Mouse (Mus musculus) layer of hippocampus, postnatal 25 days (tissue): ENCODE data around the gene Gm9376. TPM values are rescaled to one million over a fixed set of nuclear protein-coding genes. Genes with fewer than 3 reads are reported as not detected.

Experiments
- DNase-seq, 2 experiments: peaks; one replicate each; pipeline ENCODE4 v3.0.0; 2022; ENCODE audit warnings: mixed read lengths in 2 of 2, low spot score in 1 of 2; ENCODE audit errors: extremely low spot score in 1 of 2
- total RNA-seq, 2 experiments: library from RNA; stranded (reverse); gene quantifications; 2 replicates each; pipeline ENCODE4 v1.2.3; 2021

Gene Gm9376
- total RNA-seq = not detected

DNA sequence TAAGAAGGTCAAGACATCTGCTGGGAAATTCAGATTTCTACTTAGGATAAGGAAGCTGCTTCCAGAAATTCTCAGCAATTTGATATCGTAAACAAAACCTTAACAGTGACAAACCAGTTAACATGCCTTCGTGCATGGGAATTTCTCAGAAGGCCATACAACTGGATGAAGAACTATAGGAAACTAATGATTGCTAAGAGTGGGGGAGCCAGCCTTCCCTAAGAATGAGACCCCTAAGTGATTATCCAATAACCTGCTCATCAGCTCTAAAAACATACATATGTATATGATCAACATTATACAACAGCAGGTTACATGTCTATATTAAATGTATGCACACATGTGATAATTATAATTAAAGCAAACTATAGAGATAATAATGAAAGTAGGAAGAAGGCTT, at the start of gene Gm9376:
TSS of gene Gm9376 (plus strand) at position 301 of the 400 bp plus-strand sequence.
- no peak for DNase-seq

DNA sequence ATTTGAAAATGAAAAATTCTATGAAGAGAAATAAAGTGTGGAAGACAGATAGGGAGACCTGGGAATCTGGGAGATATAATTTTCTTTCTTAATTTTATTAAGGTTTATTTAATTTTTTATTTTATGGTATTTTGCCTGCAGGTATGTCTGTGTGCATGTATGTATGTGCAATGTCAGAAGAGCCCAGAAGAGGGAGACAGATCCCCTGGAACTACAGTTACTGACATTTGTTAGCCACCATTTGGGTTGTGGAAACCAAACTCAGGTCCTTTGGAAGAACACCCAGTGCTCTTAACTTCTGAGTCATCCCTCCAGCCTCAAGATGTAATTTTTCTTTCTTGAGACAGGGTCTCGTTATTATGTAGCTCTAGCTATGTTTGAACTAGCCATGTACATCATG, 45.9 kb upstream of the Gm9376 start:
- no peak for DNase-seq

DNA sequence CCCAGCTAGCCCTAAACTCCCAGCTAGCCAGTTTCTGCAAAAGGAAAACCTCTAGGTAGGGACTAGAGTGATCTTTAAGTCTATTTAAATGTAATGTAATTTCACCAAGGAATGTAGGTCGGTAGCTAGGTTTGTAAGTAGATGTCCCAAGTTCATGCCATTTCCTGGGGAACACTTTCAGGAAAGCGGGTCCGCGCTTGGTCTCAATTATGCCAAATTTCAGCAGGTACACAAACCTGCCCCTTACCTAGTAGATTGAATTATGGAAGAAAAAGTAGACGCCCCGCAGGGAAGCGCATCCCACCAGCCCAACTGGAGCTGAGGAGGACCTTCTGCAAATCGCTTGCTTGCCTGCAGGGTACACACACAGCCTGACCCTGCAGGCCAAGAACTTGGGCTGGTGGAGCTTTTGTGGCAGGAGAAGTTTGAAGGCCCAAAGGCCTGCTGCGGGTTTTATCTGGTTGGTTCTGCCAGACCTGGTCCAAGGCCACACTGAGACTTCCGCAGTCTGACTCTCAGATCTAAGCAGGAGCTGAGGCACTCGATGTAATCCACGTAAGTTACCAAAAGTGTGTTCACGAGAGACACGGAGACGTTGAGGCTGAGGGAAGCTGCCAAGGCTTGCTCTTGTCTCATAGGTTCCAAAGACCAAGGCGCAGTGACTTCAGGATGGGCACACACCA, 41.6 kb upstream of the Gm9376 start:
- DNase-seq = no peak

DNA sequence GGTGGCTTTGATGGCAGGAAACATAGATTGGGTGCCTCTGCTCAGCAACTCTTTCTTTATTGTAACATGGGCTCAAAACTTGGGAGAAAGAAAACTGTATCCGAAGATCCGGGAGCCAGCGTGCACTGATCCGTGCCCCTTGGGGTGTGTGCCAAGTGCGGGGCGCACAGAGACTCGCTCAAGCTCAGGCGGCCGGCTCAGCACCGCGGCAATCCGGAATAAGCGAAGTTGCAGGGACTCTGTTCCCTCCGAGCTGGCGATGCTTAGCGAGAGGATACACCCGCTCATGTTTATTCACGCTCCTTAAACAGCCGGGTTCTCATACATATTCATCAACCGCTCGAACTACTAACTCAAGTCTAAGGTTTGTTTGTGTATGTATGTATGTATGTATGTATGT, 40.8 kb upstream of the Gm9376 start:
- DNase-seq = no peak

- no peak for DNase-seq
Measured at GRCm38 (mm10) chr14:118226471-118227155, 40.1 kb upstream of the Gm9376 start.

DNA sequence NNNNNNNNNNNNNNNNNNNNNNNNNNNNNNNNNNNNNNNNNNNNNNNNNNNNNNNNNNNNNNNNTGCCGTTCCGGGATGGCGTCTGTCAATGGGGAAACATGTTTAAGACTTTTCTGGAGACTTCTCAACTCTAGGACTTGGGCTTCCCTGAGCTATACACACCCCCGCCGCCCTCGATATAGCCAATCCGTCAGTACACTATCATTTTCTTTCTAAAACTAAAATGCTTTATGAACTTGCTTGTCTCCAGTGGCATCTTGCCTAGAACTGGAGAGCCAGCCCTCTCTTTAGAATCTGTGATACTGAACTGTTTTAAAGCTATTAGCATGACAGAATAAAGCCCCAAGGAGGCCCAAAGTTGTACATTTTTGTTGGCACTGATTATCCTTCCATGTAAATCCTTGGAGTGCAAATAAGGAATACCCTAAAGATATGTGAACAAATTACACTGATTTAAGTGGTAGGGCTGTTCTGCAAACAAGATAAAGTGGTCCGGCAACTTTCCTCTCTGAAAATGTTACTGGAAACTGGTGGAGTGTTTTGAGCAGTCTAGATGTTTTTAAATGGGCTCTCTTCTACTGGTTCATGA, 34.3 kb upstream of the Gm9376 start:
- DNase-seq = no peak

- DNase-seq = peak in 1 of 2 experiments; percentile 12
Measured at GRCm38 (mm10) chr14:118233786-118234540, 32.8 kb upstream of the Gm9376 start.

DNA sequence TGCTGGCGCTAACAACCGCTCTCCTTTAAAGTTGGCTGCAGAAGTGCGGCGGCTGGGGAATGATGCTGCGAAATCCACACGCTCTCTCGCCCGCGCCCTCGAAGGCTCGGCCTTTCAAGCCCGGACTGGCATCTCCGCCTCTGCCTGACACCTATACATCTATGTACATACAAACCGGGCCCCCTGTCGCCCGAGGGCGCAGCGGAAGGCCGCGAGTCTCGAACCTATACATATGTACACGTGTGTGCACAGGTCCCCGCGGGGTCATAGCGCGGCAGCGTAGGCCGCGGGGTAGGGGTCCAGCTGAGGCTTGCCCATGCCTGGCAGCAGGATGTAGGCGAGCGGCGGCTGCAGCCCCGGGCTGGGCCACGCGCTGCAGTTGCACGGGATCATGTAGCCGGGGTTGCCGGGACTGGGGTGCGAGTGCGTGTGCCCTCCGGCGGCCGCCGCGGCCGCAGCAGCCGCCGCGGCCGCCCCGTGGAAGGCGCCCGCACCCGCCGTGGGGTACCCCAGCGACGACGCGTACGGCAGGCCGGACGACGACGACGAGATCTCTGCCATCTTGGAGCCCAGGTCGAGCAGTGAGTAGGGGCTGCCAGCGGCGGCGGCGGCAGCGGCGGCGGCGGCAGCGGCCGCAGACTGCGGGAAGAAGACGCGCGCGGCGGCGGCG, 32.1 kb upstream of the Gm9376 start:
- no peak for DNase-seq

DNA sequence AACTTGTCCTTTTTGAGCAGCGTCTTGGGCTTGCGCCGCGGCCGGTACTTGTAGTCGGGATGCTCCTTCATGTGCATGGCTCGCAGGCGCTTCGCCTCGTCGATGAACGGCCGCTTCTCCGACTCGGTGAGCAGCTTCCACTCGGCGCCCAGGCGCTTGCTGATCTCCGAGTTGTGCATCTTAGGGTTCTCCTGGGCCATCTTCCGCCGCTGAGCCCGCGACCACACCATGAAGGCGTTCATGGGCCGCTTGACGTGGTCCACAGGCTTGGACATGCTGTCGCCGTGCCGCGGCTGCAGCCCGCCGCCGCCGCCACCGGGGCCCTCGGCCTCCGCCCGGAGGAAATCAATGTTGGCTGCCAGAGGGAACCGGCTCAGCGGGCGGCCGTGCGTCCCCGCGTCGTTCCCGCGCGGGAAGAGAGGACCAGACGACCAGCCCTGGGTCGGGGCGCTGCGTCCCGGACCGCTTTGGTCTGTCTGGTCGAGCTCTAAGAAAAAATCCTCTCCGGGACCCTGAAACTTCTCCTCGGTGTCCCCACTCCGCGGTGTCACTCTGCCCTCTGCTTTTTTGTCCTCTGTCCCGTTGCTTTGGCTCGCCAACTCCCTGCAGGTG, 31.3 kb upstream of the Gm9376 start:
- DNase-seq = no peak

DNA sequence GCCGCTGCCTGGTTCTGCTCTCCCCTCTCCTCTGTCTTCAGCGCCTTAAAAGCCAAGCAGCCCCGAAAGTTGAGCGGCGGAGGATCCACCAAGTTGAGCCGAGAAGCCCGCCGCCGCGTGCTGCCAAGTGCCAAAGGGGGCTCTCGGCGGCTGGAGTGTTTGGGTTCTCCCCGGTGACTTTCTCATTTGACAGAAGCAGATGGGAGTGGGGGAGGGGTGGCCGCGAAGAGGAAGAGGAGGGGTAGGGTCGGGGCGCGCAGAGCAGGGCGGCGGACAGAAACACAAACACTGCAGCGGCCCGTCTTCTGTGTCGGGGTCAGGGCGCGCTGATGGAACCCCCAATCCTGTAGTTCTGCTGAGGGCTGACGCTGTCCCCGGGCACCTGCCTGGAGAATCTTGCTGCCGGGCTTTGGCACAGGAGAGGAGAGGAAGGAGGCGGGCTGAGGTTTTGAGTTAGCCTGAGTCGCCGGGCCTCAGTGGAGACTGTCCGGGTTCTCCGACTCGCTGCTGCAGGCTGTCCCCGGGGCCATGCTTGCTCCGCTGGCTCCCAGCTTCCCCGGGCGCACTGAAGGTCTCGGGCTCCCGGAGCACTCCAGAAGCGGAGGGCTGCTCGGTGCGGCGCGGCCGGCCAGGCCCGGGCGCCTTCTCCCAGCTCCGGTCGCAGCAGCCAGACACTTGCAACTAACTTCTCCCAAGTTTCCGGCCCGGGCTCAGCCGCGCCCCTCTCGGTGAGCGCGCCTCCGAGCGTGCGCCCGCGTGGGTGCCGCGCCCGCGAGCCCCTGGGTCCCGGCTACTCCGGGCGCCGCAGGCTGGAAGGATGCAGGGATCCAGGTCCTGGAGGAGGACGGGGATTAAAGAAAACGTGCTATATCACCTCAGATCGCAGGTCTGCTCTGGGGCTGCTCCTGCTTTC, 30.5 kb upstream of the Gm9376 start:
- peak; percentile 22 to 28 for DNase-seq

DNA sequence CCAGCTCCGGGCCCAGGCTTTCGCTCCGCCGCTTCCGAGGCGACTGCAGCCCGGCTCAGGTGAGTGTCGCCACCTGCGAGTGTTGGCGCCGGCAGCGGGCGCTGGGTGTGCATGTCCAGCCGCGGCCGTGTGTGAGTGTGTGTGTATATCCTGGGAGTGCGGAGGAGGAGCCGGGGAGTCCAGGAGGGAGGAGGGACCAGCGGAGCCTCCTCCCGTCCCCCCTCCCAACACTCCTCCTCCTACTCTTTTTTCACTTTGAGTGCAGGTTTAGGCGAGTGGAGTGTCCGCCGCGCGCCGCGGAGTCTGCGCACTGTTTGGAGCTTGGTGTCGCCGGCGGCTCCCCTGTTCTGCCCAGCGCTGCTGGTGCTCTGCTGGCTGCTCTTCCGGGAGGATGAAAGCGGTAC, 29.9 kb upstream of the Gm9376 start, which contains the start of gene Sox21:
TSS of gene Sox21 (minus strand) at position 145 of the 404 bp plus-strand sequence.
- DNase-seq = peak; percentile 29 to 38

DNA sequence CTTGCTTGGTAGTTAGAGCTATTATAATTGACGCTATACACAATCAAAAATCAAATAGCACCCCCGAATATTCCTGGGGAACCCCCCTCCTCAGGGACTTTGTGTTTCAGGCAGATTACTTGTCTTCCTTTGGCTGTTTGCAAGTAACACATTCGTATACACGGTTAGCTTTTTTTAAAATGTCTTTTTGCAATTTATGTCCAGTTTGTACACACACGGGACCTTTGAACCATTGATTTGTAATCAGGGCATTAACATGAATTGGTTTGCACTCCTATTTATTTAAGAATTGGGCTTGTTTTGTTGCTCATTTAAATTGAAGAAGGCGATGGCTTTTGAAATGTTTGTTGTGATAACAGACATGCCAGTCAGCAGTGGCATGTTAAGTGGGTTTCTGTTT, 29.0 kb upstream of the Gm9376 start:
- no peak for DNase-seq

GRCm38 (mm10) chr14:118239351-118239750, 27.4 kb upstream of the Gm9376 start:
- DNase-seq = no peak

DNA sequence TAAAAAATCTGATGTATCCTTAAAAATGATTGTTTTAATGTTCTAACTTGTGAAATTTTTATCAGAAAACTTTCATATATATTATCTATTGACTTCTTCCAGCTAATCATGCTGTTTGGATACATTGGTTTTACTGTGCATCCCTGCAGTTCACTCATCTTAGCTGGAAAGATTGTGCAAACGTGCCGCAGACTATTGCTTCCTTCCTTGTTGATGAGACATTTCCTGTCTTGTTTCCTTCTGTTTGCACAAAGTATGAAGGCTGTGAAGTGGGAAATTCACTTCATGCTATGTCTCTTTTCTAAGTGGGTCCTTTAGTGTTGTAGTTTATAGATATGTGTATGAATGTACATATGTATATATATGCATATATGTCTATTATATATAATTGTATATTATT, 25.3 kb upstream of the Gm9376 start:
- no peak for DNase-seq

- DNase-seq = no peak
Measured at GRCm38 (mm10) chr14:118253381-118253780, 13.4 kb upstream of the Gm9376 start.

DNA sequence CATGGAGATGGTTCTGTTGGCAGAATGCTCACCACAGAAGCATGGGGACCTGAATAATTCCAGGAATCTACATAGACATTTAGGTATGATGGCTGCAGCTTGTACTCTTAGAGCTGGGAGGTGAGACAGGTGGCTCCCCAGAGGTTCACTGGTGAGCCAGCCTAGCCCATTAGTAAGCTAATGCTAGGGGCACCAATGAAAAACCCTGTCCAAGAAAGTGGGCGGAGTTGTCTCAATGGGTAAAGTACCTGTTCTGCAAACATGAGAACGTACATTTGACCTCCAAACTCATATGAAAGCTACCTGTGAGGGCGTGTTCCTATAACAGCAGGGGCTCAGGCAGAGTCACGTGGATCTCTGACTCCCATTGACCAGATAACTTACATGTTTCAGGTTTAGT, 2.1 kb downstream of the Gm9376 start:
- DNase-seq = no peak

DNA sequence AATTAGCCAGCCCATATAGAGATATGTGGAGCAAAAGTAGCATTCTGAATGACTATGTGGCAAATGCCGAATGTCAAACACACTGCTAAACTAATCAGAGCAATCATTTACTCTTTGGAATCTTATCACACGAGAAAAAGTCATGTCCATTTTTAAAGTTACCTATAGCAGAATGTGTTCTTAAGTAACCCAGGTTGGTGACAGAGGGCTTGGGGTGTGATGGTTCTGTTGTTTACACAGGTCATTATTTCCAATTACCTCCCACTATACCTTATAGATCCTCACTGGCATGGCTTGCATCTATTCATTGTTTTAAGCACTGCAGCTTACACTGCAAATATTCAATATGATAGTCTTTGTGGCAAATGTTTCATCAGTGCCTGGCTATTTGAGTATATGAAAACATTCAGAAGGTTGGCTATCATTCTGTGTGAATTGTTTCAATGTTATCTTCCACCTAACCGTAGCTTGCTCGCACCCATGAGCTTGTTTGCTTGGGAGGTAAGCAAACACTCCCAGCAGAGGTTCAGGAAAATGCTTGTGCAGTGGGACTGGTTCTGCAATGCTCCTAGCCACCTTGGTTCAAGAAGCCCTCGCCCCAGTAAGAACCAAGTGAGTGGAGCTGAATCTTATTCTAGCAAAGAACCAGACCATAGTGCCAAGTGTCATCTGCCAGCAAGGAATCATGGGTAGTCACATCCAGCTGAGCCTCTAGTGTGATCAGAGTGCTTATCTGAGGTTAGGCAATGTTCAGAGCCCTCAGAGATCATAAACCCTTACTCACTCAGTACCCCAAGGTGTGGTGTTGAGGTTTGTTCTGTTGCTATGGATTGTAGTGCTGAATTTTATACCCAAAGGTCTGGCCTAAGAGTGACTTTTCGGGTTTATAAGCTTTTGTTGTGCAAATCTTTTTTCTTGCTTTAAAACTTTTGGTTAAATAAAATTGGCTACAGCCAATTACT, 6.1 kb downstream of the Gm9376 start:
- no peak for DNase-seq
